Mouse (Mus musculus): ENCODE data around the gene Gm3435. TPM values are rescaled to one million over a fixed set of nuclear protein-coding genes. Genes with fewer than 3 reads are reported as not detected.
"Not testable (repeated sequence)": the region's sequence is repeated elsewhere in the genome, so short reads cannot be mapped to it uniquely, and the experiment has no call there.

Gm3435 gene
- polyA plus RNA-seq, 2 experiments from 2014 or later = 5.6 to 10.9 TPM

GRCm38 (mm10) chr17:15041175-15041729, 31.3 kb downstream of the Gm3435 start, which contains the start of the genes Ermard, Tcte3 and Gm3448:
Gene Ermard (plus strand): TSS chr17:15041208.
Gene Tcte3 (minus strand): TSS chr17:15041488.
Gene Gm3448 (minus strand): TSS chr17:15041537.
- ATAC-seq = peak; percentile 94

DNA sequence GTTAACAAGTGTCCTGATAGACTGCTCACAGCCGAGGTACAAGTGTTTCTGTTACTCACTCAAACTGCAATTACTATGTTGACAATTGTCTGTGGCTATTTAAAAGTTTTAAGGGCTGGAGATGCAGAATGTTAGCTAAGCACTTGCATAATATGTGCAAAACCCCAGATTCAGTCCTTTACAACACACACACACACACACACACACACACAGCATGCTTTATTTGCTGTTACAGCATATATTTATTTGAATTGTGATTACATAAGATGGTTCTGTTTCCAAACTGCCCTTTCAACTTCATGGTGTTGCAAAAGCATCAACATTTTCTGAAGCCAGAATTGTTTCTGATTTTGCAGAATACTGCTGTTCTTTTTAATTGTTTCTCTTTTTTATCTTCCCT, 40.4 kb downstream of the Gm3435 start:
- not testable (repeated sequence) for ATAC-seq

DNA sequence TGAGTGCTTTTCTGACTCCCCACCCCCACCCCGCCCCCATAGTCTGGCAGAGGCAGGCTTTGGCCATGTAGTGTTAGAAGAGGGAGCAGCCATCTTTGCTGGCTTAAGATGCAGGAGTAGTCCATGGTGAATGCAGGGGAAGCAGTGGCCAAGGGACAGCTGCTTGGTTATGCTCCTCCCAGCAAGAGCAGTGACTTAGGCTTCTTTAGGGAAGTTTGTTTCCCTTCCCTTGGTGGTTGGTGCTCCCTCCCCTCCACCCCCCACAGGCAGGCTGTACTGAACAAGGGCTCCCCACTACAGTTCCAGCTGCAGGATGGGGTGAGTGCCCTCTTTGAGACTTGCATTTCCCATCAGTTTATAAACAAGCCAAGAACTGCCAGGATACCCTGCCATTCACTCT, 42.8 kb downstream of the Gm3435 start:
- ATAC-seq = not testable (repeated sequence)

- not testable (repeated sequence) for ATAC-seq
Observed at GRCm38 (mm10) chr17:15053183-15053828, 43.3 kb downstream of the Gm3435 start.

GRCm38 (mm10) chr17:15053829-15054200, 43.8 kb downstream of the Gm3435 start:
- ATAC-seq = not testable (repeated sequence)

- no peak for ATAC-seq
Observed at GRCm38 (mm10) chr17:15055925-15056324, 45.9 kb downstream of the Gm3435 start.

GRCm38 (mm10) chr17:15058161-15058591, 48.2 kb downstream of the Gm3435 start:
- ATAC-seq = no peak

- ATAC-seq = no peak
Observed at GRCm38 (mm10) chr17:15059646-15060045, 49.7 kb downstream of the Gm3435 start.

GRCm38 (mm10) chr17:15060356-15060755, 50.4 kb downstream of the Gm3435 start:
- ATAC-seq = no peak

- ATAC-seq = no peak
Observed at GRCm38 (mm10) chr17:15065391-15066024, 55.5 kb downstream of the Gm3435 start.

GRCm38 (mm10) chr17:15066066-15066465, 56.1 kb downstream of the Gm3435 start:
- no peak for ATAC-seq

DNA sequence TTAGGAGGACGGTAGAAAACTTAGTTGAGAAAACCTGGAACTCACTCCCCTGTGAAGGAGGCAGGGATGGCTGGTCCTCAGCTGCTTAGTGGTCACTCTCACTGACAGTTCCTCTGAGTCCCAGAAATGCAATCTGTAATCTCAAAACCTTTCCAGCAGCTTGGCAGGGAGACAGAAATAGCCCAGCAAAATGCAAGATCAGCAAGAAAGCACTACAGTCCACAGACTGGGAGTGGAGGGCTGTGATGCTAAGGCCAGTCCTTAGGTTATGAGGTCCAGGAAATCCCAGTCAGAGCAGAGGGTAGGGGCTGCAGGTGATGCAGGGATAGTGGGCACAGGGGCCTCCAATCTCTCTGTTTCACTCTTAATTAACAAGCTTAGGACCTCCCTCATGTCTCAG, 56.9 kb downstream of the Gm3435 start:
- no peak for ATAC-seq

DNA sequence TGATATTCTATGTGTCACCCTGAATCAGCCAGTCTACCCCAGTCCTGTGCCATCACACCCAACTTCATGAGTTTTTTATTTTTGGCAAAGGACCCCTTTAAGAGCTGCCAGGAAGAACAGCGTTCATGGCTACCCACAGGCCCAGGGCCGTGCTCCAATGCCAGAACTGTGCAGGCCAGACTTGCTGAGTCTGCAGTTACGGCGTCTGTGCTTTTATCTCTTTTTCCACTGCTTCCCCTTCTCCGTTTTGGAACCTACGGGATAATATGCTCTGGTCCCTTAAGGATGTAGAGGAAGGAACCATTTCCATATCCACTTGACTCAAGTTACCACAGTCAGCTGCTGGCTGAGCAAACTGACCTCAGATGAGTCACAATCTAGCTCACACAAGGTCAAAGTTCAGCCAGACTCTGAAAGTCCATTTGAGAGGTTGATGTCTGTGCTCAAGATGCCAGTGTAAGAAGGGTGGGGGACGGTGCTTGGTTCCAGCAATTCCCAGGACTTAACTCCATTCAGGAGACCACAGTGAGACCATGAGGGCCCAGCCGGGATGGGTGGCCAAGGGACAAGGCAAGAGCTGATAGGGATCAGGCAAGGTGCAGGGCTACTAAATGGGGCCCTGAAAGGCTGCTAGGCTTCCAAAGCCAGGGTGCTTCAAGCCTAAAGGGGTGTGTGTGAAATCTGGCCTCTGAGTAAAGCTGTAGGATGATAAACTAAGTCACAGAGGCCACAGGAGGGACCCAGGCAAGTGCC, 58.2 kb downstream of the Gm3435 start:
- no peak for ATAC-seq

- no peak for ATAC-seq
Observed at GRCm38 (mm10) chr17:15069124-15069523, 59.1 kb downstream of the Gm3435 start.

Other genes starting within 250 kb of the Gm3435 start
- under 1 TPM in 1 of 2 experiments, not detected in 1; 0.57 TPM for gene Wdr27, start 67.0 kb upstream of the Gm3435 start, polyA plus RNA-seq (2017; shearing (Covaris generic))
- 10 to 100 TPM; 18.3 to 19.1 TPM for gene 1600012H06Rik, start 67.0 kb upstream of the Gm3435 start, polyA plus RNA-seq (2017; shearing (Covaris generic))
- 10 to 100 TPM; 12.0 to 15.2 TPM for gene Phf10, start 48.9 kb upstream of the Gm3435 start, polyA plus RNA-seq (2017; shearing (Covaris generic))
- gene 9030025P20Rik, start 31.7 kb upstream of the Gm3435 start, polyA plus RNA-seq (2017; shearing (Covaris generic)) = 10 to 100 TPM; 43.4 to 66.1 TPM
- gene Gm3417, start 31.4 kb upstream of the Gm3435 start, polyA plus RNA-seq (2017; shearing (Covaris generic)) = 1 to 10 TPM; 3.1 to 3.3 TPM
- gene Ermard, start 31.0 kb downstream of the Gm3435 start, polyA plus RNA-seq (2017; shearing (Covaris generic)) = 100 to 1,000 TPM; 102 to 158 TPM
- 1 to 10 TPM in 1 of 2 experiments, not detected in 1; 5.5 TPM for gene Tcte3, start 31.3 kb downstream of the Gm3435 start, polyA plus RNA-seq (2017; shearing (Covaris generic))
- 1 to 10 TPM; 2.1 to 4.7 TPM for gene Gm3448, start 31.4 kb downstream of the Gm3435 start, polyA plus RNA-seq (2017; shearing (Covaris generic))